Comparison of ENCODE assay signal across 8 mouse cellular contexts in genomic region chr10:127170002-127170401, GRCm38 (mm10). TPM values are rescaled to one million over a fixed set of nuclear protein-coding genes. Genes with fewer than 3 reads are reported as not detected.
A peak's percentile ranks its signal among the peaks of the same experiment; 100 is the strongest.
DNase-seq lines count a peak whose midpoint lies in the region; ATAC-seq lines count a peak whose summit lies in the region.

No protein-coding gene starts in this region.

- H3K4me2 ChIP-seq in heart, embryonic 15.5 days, result peak overlapping the region; percentile 72
- H3K4me2 ChIP-seq in liver, embryonic 15.5 days, result peak overlapping the region; percentile 83

- H3K4me1 ChIP-seq in heart, embryonic 15.5 days (replicated peaks), result peaks cover 36% of the 10 kb centered on the region
- H3K4me1 ChIP-seq in liver, embryonic 15.5 days (replicated peaks), result peaks cover 54% of the 10 kb centered on the region

- peak overlapping the region; percentile 44 for H3K4me3 ChIP-seq in heart, embryonic 15.5 days
- H3K4me3 ChIP-seq in liver, embryonic 15.5 days (replicated peaks), result peak overlapping the region; percentile 56

- H3K27ac ChIP-seq in heart, embryonic 15.5 days, result no peak overlapping the region
- no peak overlapping the region for H3K27ac ChIP-seq in liver, embryonic 15.5 days (replicated peaks)

- no peaks in the 10 kb centered on the region for H3K36me3 ChIP-seq in heart, embryonic 15.5 days
- peaks cover 14% of the 10 kb centered on the region for H3K36me3 ChIP-seq in liver, embryonic 15.5 days (replicated peaks)

- peaks cover 86% of the 10 kb centered on the region for H3K27me3 ChIP-seq in heart, embryonic 15.5 days
- peaks cover 76% of the 10 kb centered on the region for H3K27me3 ChIP-seq in liver, embryonic 15.5 days

- DNase-seq in cerebellum, postnatal 14 days, result peak; percentile 54 to 62
- DNase-seq in cerebellum, postnatal 4 days (ENCODE audit: low spot score in 2 of 2), result no peak
- peak; percentile 32 to 54 for DNase-seq in spleen, postnatal 10 days (ENCODE audit: low spot score in 2 of 2)
- no peak for DNase-seq in spleen, adult 18-20 months
- no peak for DNase-seq in frontal cortex, adult 2 months (ENCODE audit: extremely low spot score in 1 of 2, low spot score in 1 of 2)
- DNase-seq in left cerebral cortex, postnatal 14 days (ENCODE audit: low spot score in 2 of 2), result no peak

- WGBS in heart, embryonic 15.5 days, result 8% methylated on average over 22 of the region's 22 CpGs
- WGBS in liver, embryonic 15.5 days (ENCODE audit: insufficient replicate concordance), result 16% methylated on average over 22 of the region's 22 CpGs

- ATAC-seq in heart, embryonic 15.5 days (replicated peaks; ENCODE audit: insufficient number of reproducible peaks, insufficient read depth, low FRiP score, low read depth), result no peak
- no peak for ATAC-seq in liver, embryonic 15.5 days (ENCODE audit: insufficient read depth)

- no peak overlapping the region for H3K9ac ChIP-seq in heart, embryonic 15.5 days
- 0 out of 2 replicates have a peak overlapping the region, but pooled peaks have one; percentile 40 for H3K9ac ChIP-seq in liver, embryonic 15.5 days

- intact Hi-C loops in left cerebral cortex, postnatal 14 days (cut with DNase I), result loop anchor here (5.0 kb wide), 1 partner anchor 93 kb away; the partner anchor contains the start of gene Agap2

- no peaks in the 10 kb centered on the region for H3K9me3 ChIP-seq in heart, embryonic 15.5 days (replicated peaks)
- H3K9me3 ChIP-seq in liver, embryonic 15.5 days (replicated peaks), result no peaks in the 10 kb centered on the region

RNA-seq across cellular contexts. Expression of gene B4galnt1, which starts 5.0 kb away (rescaled TPM):
- 1.5 and 5.7 TPM in 2 replicates for polyA plus RNA-seq in heart, embryonic 15.5 days (2015; fragmentation: Nextera tagmentation; extraction: Ambion mirVana)
- 19.3 and 21.0 TPM in 2 replicates for polyA plus RNA-seq in liver, embryonic 15.5 days (2015; fragmentation: Nextera tagmentation; extraction: Ambion mirVana)
- polyA plus RNA-seq in frontal cortex, adult 2 months (2012; rRNA removed), result 112 and 132 TPM in 2 replicates
- total RNA-seq in left cerebral cortex, postnatal 14 days (2021), result 100 to 1,000 TPM; 108 to 110 TPM

RNA-seq across cellular contexts. Expression of gene Slc26a10, which starts 10.4 kb away (rescaled TPM):
- 15.6 and 16.7 TPM in 2 replicates for polyA plus RNA-seq in heart, embryonic 15.5 days (2015; fragmentation: Nextera tagmentation; extraction: Ambion mirVana)
- polyA plus RNA-seq in liver, embryonic 15.5 days (2015; fragmentation: Nextera tagmentation; extraction: Ambion mirVana), result 2.1 and 3.2 TPM in 2 replicates
- polyA plus RNA-seq in frontal cortex, adult 2 months (2012; rRNA removed), result 5.5 and 6.6 TPM in 2 replicates
- 1 to 10 TPM; 1.1 to 1.4 TPM for total RNA-seq in left cerebral cortex, postnatal 14 days (2021)

RNA-seq across cellular contexts. Expression of gene Arhgef25, which starts 19.9 kb away (rescaled TPM):
- polyA plus RNA-seq in heart, embryonic 15.5 days (2015; fragmentation: Nextera tagmentation; extraction: Ambion mirVana), result 24.7 and 32.5 TPM in 2 replicates
- 5.4 and 5.8 TPM in 2 replicates for polyA plus RNA-seq in liver, embryonic 15.5 days (2015; fragmentation: Nextera tagmentation; extraction: Ambion mirVana)
- polyA plus RNA-seq in frontal cortex, adult 2 months (2012; rRNA removed), result 184 and 198 TPM in 2 replicates
- 100 to 1,000 TPM in 1 of 2 experiments, 10 to 100 TPM in 1; 92.9 to 103 TPM for total RNA-seq in left cerebral cortex, postnatal 14 days (2021)

RNA-seq across cellular contexts. Expression of gene Dtx3, which starts 25.5 kb away (rescaled TPM):
- 63.5 and 86.0 TPM in 2 replicates for polyA plus RNA-seq in heart, embryonic 15.5 days (2015; fragmentation: Nextera tagmentation; extraction: Ambion mirVana)
- polyA plus RNA-seq in liver, embryonic 15.5 days (2015; fragmentation: Nextera tagmentation; extraction: Ambion mirVana), result 16.7 and 16.9 TPM in 2 replicates
- 375 and 413 TPM in 2 replicates for polyA plus RNA-seq in frontal cortex, adult 2 months (2012; rRNA removed)
- total RNA-seq in left cerebral cortex, postnatal 14 days (2021), result 100 to 1,000 TPM; 202 to 203 TPM

RNA-seq across cellular contexts. Expression of gene Pip4k2c, which starts 41.4 kb away (rescaled TPM):
- polyA plus RNA-seq in heart, embryonic 15.5 days (2015; fragmentation: Nextera tagmentation; extraction: Ambion mirVana), result 23.2 and 27.0 TPM in 2 replicates
- polyA plus RNA-seq in liver, embryonic 15.5 days (2015; fragmentation: Nextera tagmentation; extraction: Ambion mirVana), result 41.9 and 45.1 TPM in 2 replicates
- 97.3 and 97.4 TPM in 2 replicates for polyA plus RNA-seq in frontal cortex, adult 2 months (2012; rRNA removed)
- 10 to 100 TPM; 63.6 to 78.9 TPM for total RNA-seq in left cerebral cortex, postnatal 14 days (2021)

Comparison
In these comparisons a context has a peak if more than half of its experiments do, and no peak if none do; other contexts are left out.
1. DNase-seq: peak in cerebellum, postnatal 14 days (2 of 2) and spleen, postnatal 10 days (2 of 2); none in cerebellum, postnatal 4 days (0 of 2), spleen, adult 18-20 months (0 of 2), frontal cortex, adult 2 months (0 of 2) and left cerebral cortex, postnatal 14 days (0 of 2).